ENCODE assay signal across 15 mouse cellular contexts in genomic region chr8:124184078-124184477, GRCm38 (mm10). TPM values are rescaled to one million over a fixed set of nuclear protein-coding genes. Genes with fewer than 3 reads are reported as not detected.
DNase-seq lines count a peak whose midpoint lies in the region; ATAC-seq and TF ChIP-seq lines count a peak whose summit lies in the region.
"Had no signal": no experiment of that assay in that cellular context is flagged by ENCODE, and none has a peak within 500 bp of the region (broad histone marks: within the 10 kb centered on the region; RNA-seq: fewer than 3 reads in every experiment).

No protein-coding gene starts in this region.

- peaks cover 14% of the 10 kb centered on the region; the same call in 1 of the 2 replicates for H3K4me1 ChIP-seq in midbrain, embryonic 13.5 days (replicated peaks)
- H3K4me1 ChIP-seq in midbrain, embryonic 11.5 days (ENCODE audit: control insufficient read depth, insufficient read depth, low read length) = no peaks in the 10 kb centered on the region
- H3K4me1 ChIP-seq in forebrain, postnatal 0 days (ENCODE audit: insufficient read depth) = peaks cover 6% of the 10 kb centered on the region; the same call in 1 of the 2 replicates
- no peaks in the 10 kb centered on the region; the same call in 1 of the 2 replicates for H3K4me1 ChIP-seq in small intestine, adult 2 months (ENCODE audit: control insufficient read depth, insufficient read depth, insufficient read length, low read length)
- H3K4me1 ChIP-seq: embryonic facial prominence, embryonic 12.5 days; liver, embryonic 13.5 days had no signal

- H3K9ac ChIP-seq in midbrain, embryonic 13.5 days (replicated peaks) = no peak overlapping the region
- H3K9ac ChIP-seq in midbrain, embryonic 11.5 days (ENCODE audit: low read length) = no peak overlapping the region
- H3K9ac ChIP-seq in forebrain, postnatal 0 days = no peak overlapping the region
- H3K9ac ChIP-seq: embryonic facial prominence, embryonic 12.5 days; liver, embryonic 13.5 days had no signal

- no peak overlapping the region; the same call in 1 of the 2 replicates for H3K27ac ChIP-seq in midbrain, embryonic 13.5 days
- H3K27ac ChIP-seq in midbrain, embryonic 11.5 days (ENCODE audit: low read depth, low read length) = no peak overlapping the region
- H3K27ac ChIP-seq in forebrain, postnatal 0 days (ENCODE audit: low read depth, low read length) = no peak overlapping the region
- peak overlapping the region; percentile 46; the same call in 1 of the 2 replicates for H3K27ac ChIP-seq in small intestine, adult 2 months (ENCODE audit: insufficient read depth, low read depth, low read length)
- H3K27ac ChIP-seq: embryonic facial prominence, embryonic 12.5 days; liver, embryonic 13.5 days had no signal

- 0 out of 2 replicates have a peak, but pooled peaks have one; percentile 17 for ATAC-seq in midbrain, embryonic 13.5 days
- no peak for ATAC-seq in midbrain, embryonic 11.5 days (ENCODE audit: low FRiP score)
- ATAC-seq in forebrain, postnatal 0 days = peak; percentile 74
- ATAC-seq in cerebellum, adult (ENCODE audit: insufficient number of reproducible peaks, low FRiP score, low TSS enrichment) = no peak

- no peak for TF ChIP-seq POLR2A in small intestine, adult 2 months (IDR thresholded peaks at IDR 0.05; ENCODE audit: low read depth, low read length)

- no peaks in the 10 kb centered on the region for H3K9me3 ChIP-seq in midbrain, embryonic 13.5 days
- H3K9me3 ChIP-seq in midbrain, embryonic 11.5 days (ENCODE audit: control insufficient read depth, low read length) = no peaks in the 10 kb centered on the region
- no peaks in the 10 kb centered on the region for H3K9me3 ChIP-seq in forebrain, postnatal 0 days (ENCODE audit: low read length)
- H3K9me3 ChIP-seq: embryonic facial prominence, embryonic 12.5 days; liver, embryonic 13.5 days had no signal

- no peak for TF ChIP-seq CTCF in forebrain, postnatal 0 days (IDR thresholded peaks at IDR 0.05; ENCODE audit: low read depth)
- TF ChIP-seq CTCF in small intestine, adult 2 months (IDR thresholded peaks at IDR 0.05; ENCODE audit: extremely low read depth, insufficient read length, insufficient replicate concordance, low read depth, low read length) = no peak

- intact Hi-C loops in left cerebral cortex, postnatal 4 days (cut with DNase I) = no loop called here

- H3K27me3 ChIP-seq in midbrain, embryonic 13.5 days = no peaks in the 10 kb centered on the region
- H3K27me3 ChIP-seq in midbrain, embryonic 11.5 days (ENCODE audit: control insufficient read depth, insufficient read depth, low read length) = no peaks in the 10 kb centered on the region
- H3K27me3 ChIP-seq in forebrain, postnatal 0 days (ENCODE audit: insufficient read depth, low read length) = no peaks in the 10 kb centered on the region
- no peaks in the 10 kb centered on the region for H3K27me3 ChIP-seq in small intestine, adult 2 months (ENCODE audit: control insufficient read depth, insufficient read depth, low read length)
- H3K27me3 ChIP-seq: embryonic facial prominence, embryonic 12.5 days; liver, embryonic 13.5 days had no signal

- no peak overlapping the region for H3K4me2 ChIP-seq in midbrain, embryonic 13.5 days (replicated peaks)
- H3K4me2 ChIP-seq in midbrain, embryonic 11.5 days = no peak overlapping the region
- H3K4me2 ChIP-seq in forebrain, postnatal 0 days (ENCODE audit: low read depth) = no peak overlapping the region
- H3K4me2 ChIP-seq: embryonic facial prominence, embryonic 12.5 days; liver, embryonic 13.5 days had no signal

- peak; percentile 41 to 46 for DNase-seq in heart, adult 18-20 months
- no peak for DNase-seq in heart, adult 8-10 months (ENCODE audit: low spot score)
- DNase-seq in midbrain, embryonic 11.5 days (ENCODE audit: low spot score, missing footprints) = no peak
- peak; percentile 60 for DNase-seq in forebrain, postnatal 0 days
- DNase-seq in left cerebral cortex, postnatal 4 days = no peak
- DNase-seq: adrenal gland, postnatal 10 days; cerebellum, adult 11-12 months; gastrocnemius, postnatal 36 days; kidney, postnatal 25 days; liver, embryonic 13.5 days; thymus, postnatal 25 days had no signal

- H3K4me3 ChIP-seq in midbrain, embryonic 13.5 days (replicated peaks) = no peak overlapping the region
- no peak overlapping the region for H3K4me3 ChIP-seq in midbrain, embryonic 11.5 days (ENCODE audit: low read depth, low read length)
- H3K4me3 ChIP-seq in forebrain, postnatal 0 days (ENCODE audit: low read depth, low read length) = no peak overlapping the region
- H3K4me3 ChIP-seq in small intestine, adult 2 months (ENCODE audit: low read depth, low read length) = no peak overlapping the region
- H3K4me3 ChIP-seq: embryonic facial prominence, embryonic 12.5 days; liver, embryonic 13.5 days had no signal

- WGBS in midbrain, embryonic 13.5 days = 73% methylated on average over 3 of the region's 3 CpGs
- 79% methylated on average over 3 of the region's 3 CpGs for WGBS in midbrain, embryonic 11.5 days
- 39% methylated on average over 3 of the region's 3 CpGs for WGBS in forebrain, postnatal 0 days
- 81% methylated on average over 3 of the region's 3 CpGs for WGBS in small intestine, adult 2 months

- no peaks in the 10 kb centered on the region for H3K36me3 ChIP-seq in midbrain, embryonic 13.5 days
- H3K36me3 ChIP-seq in midbrain, embryonic 11.5 days (ENCODE audit: control insufficient read depth, insufficient read depth, low read length) = no peaks in the 10 kb centered on the region
- H3K36me3 ChIP-seq in forebrain, postnatal 0 days (ENCODE audit: insufficient read depth) = no peaks in the 10 kb centered on the region
- H3K36me3 ChIP-seq in small intestine, adult 2 months (ENCODE audit: control insufficient read depth, insufficient read depth, low read length) = no peaks in the 10 kb centered on the region
- H3K36me3 ChIP-seq: embryonic facial prominence, embryonic 12.5 days; liver, embryonic 13.5 days had no signal

RNA-seq across cellular contexts. Expression of gene Galnt2, which starts 47.1 kb away (rescaled TPM):
- 10 to 100 TPM; 38.2 to 38.7 TPM for total RNA-seq in heart, adult 18-20 months (2021)
- total RNA-seq in heart, adult 8-10 months (2022) = 10 to 100 TPM; 32.0 to 40.3 (median 33.8) TPM
- 47.2 and 53.5 TPM in 2 replicates for polyA plus RNA-seq in midbrain, embryonic 13.5 days (2015; fragmentation: Nextera tagmentation; extraction: Ambion mirVana)
- polyA plus RNA-seq in midbrain, embryonic 11.5 days (2014; fragmentation: Nextera tagmentation; extraction: Ambion mirVana) = 66.9 and 76.6 TPM in 2 replicates
- total RNA-seq in forebrain, postnatal 0 days (2014; rRNA removed) = 55.4 and 55.5 TPM in 2 replicates
- polyA plus RNA-seq in forebrain, postnatal 0 days (2015; fragmentation: Nextera tagmentation; extraction: Ambion mirVana) = 58.2 and 63.1 TPM in 2 replicates
- polyA plus RNA-seq in small intestine, adult 2 months (2012; rRNA removed) = 8.1 and 9.4 TPM in 2 replicates
- total RNA-seq in left cerebral cortex, postnatal 4 days (2021) = 100 to 1,000 TPM in 1 of 2 experiments, 10 to 100 TPM in 1; 91.8 to 106 TPM

Comparison
In these comparisons a context has a peak if more than half of its experiments do, and no peak if none do; other contexts are left out.
1. DNase-seq: peak in heart, adult 18-20 months (2 of 2) and forebrain, postnatal 0 days (single experiment); none in heart, adult 8-10 months (single experiment), midbrain, embryonic 11.5 days (single experiment) and left cerebral cortex, postnatal 4 days (single experiment).
2. ATAC-seq: peak in midbrain, embryonic 13.5 days (single experiment) and forebrain, postnatal 0 days (single experiment); none in midbrain, embryonic 11.5 days (single experiment) and cerebellum, adult (single experiment).